Mouse (Mus musculus) lung, postnatal 0 days (tissue): ENCODE data around the gene Chst14.

Source experiments
- CTCF ChIP-seq: IDR thresholded peaks from 2 replicates; pipeline ENCODE4 v1.5.1; 2016; ENCODE audit warnings: antibody characterized with exemption, mild to moderate bottlenecking
- EP300 ChIP-seq: IDR thresholded peaks from 2 replicates; pipeline ENCODE4 v1.6.1; 2016; ENCODE audit warnings: antibody characterized with exemption, mild to moderate bottlenecking, control low read depth

DNA sequence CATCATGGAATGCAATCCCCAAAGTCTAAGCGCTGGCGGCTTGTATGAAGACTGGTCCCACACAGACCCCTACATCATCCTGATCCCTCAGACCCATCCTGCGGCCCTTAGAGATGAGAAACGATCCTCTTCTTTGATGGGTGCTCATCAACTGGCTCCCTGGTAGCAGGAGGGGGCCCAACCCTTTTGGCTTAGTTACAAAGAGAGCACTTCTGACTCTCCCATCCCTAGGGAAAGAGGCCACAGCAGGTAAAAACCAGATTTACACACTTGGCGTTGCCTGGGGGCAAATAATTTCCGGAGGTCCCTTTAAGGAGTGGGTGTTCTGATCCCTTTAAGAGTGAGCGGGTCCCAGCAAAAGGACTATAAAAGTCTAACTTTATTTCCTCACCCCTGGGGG, 28.9 kb upstream of the Chst14 start:
- TF ChIP-seq CTCF (no peak), EP300 (no peak)
